Mouse (Mus musculus) limb, embryonic 10.5 days (tissue): ENCODE measurements around the gene Srsf1. TPM values are rescaled to one million over a fixed set of nuclear protein-coding genes. Genes with fewer than 3 reads are reported as not detected.

Experiments used
- DNase-seq: peaks from one replicate; pipeline ENCODE4 v3.0.0-alpha.2; 2017; ENCODE audit warnings: low spot score
- H3K27ac ChIP-seq: fragments of 300-500 bp; sonication (generic); 2 replicates; pipeline ENCODE4 v1.5.1; 2016; ENCODE audit warnings: mild to moderate bottlenecking
- H3K27me3 ChIP-seq: fragments of 300-500 bp; sonication (generic); 2 replicates; pipeline ENCODE4 v1.6.1; 2016; ENCODE audit warnings: low read depth, mild to moderate bottlenecking; ENCODE audit not compliant: poor library complexity, severe bottlenecking
- H3K36me3 ChIP-seq: fragments of 300-500 bp; sonication (generic); 2 replicates; pipeline ENCODE4 v1.6.1; 2016; ENCODE audit warnings: mild to moderate bottlenecking, moderate library complexity
- H3K4me1 ChIP-seq: fragments of 300-500 bp; sonication (generic); 2 replicates; pipeline ENCODE4 v1.6.1; 2016
- H3K4me3 ChIP-seq: fragments of 300-500 bp; sonication (generic); 2 replicates; pipeline ENCODE4 v1.5.1; 2016; ENCODE audit warnings: mild to moderate bottlenecking, moderate library complexity
- H3K9me3 ChIP-seq: fragments of 300-500 bp; sonication (generic); replicated peaks from 2 replicates; pipeline ENCODE4 v1.6.1; 2016; ENCODE audit warnings: mild to moderate bottlenecking
- WGBS: fragments of 180-500 bp; shearing (Covaris S2); methylation state at CpG from one replicate; pipeline ENCODE4 v1.1.7; 2016; 5-methylcytosine and 5-hydroxymethylcytosine counted together
- polyA plus RNA-seq: library from polyadenylated mRNA; unstranded; fragments of >200 nt; fragmentation: Nextera tagmentation; extraction: Ambion mirVana; gene quantifications from 2 replicates; pipeline ENCODE4 v1.2.1, GENCODE M21; 2016

The Srsf1 gene
- polyA plus RNA-seq, 1 experiment from 2014 or later, result 415 TPM

DNA sequence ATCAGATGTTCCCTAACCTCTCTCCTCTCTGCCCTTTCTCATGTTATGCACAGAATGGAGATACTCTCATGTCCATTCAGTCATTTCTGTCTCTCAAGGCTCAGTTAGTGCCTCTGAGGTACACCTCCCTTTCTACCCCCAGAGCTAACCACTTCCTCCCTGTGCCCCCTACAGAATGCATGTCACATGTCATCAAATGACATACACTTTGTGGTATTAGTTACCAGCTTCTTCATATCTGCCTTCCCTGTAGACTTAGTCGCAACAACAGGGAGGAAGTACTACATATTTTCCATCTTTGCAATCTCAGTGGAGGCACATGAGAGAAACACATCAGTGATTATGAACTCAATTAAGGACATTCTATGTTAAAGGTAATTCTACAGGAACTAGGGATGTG is 44.8 kb downstream of the Srsf1 start:
- H3K9me3 ChIP-seq, result no peaks in the 10 kb centered on the region
- no peak overlapping the region for H3K27ac ChIP-seq
- H3K4me3 ChIP-seq, result no peak overlapping the region
- peaks cover 13% of the 10 kb centered on the region for H3K4me1 ChIP-seq
- H3K27me3 ChIP-seq, result peaks cover 7% of the 10 kb centered on the region; the same call in 1 of the 2 replicates
- DNase-seq, result no peak
- WGBS, result 96% methylated on average over 1 of the region's 1 CpGs
- H3K36me3 ChIP-seq, result no peaks in the 10 kb centered on the region

DNA sequence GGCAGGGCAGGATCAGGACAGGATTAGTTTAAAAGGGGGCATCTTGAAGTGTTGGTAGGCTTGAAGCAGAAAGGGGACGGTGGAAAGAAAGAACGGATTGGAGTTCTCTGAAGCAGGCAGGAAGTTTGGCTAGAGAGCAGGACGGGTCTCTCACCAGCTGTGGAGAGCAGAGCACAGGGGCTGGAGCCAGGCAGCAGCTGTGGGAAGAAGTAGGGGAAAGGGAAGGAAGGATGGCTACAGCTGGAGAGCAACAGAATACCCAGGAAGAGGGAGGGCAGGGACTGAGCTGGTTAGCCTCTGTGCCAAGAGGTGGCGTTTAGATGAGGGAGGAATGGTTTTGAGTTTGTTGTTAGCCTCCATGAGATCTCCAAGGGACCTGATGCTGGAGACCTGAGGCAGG is 50.0 kb downstream of the Srsf1 start:
- Histone ChIP-seq H3K27ac (no peak overlapping the region), H3K36me3 (no peaks in the 10 kb centered on the region; the same call in 1 of the 2 replicates), H3K9me3 (no peaks in the 10 kb centered on the region), H3K4me1 (peaks cover 45% of the 10 kb centered on the region), H3K4me3 (0 out of 2 replicates have a peak overlapping the region, but pooled peaks have one; percentile 6), H3K27me3 (peaks cover 25% of the 10 kb centered on the region)
- WGBS, result 28% methylated on average over 4 of the region's 4 CpGs
- DNase-seq, result no peak

DNA sequence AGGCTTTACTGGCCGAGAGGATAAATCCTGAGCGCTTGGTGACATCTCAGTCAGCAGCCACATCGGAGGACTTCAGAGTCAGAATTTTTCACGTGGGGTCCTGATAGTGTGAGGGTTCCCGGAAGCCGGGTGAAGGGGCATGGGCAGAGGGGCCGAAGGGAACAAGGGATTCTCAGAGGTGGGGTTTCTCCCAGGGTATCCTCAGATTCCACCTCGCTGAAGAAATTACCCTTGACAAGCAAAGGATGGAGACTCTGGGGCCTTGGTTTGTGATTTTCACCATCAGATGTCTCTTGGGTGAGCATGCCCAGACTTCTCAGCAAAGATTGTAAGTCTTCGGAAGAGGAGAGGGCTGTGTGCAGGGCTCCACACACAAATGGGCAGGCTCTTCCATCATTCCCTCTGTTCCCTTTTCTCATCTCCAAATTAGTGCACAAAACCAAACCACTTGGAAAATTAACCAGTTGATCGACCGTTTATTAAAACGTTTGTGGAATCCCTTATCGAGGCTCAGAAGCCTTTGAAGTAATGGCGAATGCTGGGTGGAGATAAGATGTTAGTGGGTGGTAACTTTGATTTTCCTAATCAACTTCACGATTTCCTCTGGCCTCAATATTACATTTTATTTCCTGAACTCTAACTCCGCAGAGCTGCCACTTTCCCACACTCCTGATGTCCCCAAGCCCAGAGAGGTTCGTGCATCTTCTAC is 51.0 kb downstream of the Srsf1 start, which contains the start of gene Cuedc1:
Gene Cuedc1 (plus strand): TSS at position 38 of the 709 bp plus-strand sequence.
- 28% methylated on average over 17 of the region's 17 CpGs for WGBS
- H3K27ac ChIP-seq, result peak within 1 kb of the TSS; percentile 100
- H3K4me3 ChIP-seq, result peak within 1 kb of the TSS; percentile 96
- H3K4me1 ChIP-seq, result peaks cover 45% of the 10 kb centered on the region
- H3K9me3 ChIP-seq, result no peaks in the 10 kb centered on the region
- H3K27me3 ChIP-seq, result peaks cover 25% of the 10 kb centered on the region
- H3K36me3 ChIP-seq, result no peaks in the 10 kb centered on the region; the same call in 1 of the 2 replicates
- no peak for DNase-seq

DNA sequence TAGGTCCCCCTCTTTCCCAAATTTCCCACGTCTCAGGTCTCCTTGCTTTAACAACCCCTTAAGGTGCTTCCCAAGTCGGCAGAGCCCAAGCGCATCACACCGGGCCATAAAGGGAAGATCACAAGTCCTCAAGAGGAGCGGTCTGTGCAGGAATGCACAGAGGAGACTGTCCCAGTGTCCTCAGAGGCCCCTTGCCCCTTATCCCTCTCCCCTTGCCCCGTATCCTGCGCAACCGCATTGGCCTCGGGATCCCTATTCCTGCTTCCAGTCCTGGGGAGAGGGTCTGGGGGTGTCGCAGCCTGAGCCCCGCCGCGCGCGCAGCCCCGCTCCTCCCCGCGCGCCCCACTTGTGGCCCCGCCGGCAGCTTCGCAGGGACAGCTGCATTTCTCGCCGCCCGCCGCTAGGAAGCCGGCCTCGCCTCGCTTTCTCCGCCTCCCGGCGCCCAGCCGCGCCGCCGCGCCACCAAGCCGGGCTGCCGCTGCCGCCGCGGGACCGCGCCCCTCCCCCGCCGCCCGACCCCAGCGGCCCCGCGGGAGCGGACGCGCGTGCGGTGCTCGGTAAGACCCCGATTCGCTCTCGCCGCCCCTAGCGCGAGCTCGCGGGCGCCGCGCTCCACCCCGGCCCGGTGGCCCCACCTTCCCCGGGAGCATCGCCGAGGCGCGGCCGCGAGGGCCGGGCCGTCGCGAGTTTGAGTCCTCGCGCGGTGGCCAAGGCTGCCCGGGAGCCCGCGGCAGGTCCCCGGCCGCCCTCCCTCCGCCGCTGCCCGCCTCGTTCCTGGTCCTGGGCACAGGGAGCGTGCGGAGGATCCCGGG is 51.8 kb downstream of the Srsf1 start:
- peak; percentile 87 for DNase-seq
- Histone ChIP-seq H3K27me3 (peaks cover 25% of the 10 kb centered on the region), H3K4me1 (peaks cover 46% of the 10 kb centered on the region), H3K9me3 (no peaks in the 10 kb centered on the region), H3K36me3 (no peaks in the 10 kb centered on the region; the same call in 1 of the 2 replicates), H3K27ac (peak overlapping the region; percentile 100), H3K4me3 (peak overlapping the region; percentile 96)
- 4% methylated on average over 91 of the region's 95 CpGs for WGBS

DNA sequence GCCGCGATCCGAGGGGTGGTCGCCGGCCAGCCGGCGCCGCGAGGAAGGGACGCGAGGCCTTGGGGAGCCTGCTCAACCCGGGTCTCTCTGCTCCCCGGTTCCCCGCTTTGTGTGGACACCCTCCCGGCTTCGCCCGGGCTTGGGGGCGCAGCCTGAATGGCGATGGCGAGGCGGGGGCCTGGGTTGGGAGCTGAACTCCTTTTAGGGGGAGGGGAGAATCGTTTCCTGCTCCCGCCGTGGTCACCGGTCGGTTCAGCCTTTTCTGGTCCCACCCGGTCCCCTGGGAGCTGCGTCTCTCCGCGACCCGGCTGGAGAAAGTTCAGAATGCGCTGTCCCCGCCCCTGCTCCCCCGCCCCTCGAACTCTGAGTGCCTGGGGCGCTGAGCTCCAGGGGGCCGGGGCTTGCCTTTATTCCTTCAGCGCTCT is 52.4 kb downstream of the Srsf1 start:
- H3K4me1 ChIP-seq, result peaks cover 52% of the 10 kb centered on the region
- H3K9me3 ChIP-seq, result no peaks in the 10 kb centered on the region
- peak; percentile 79 for DNase-seq
- peaks cover 25% of the 10 kb centered on the region for H3K27me3 ChIP-seq
- no peaks in the 10 kb centered on the region; the same call in 1 of the 2 replicates for H3K36me3 ChIP-seq
- peak overlapping the region; percentile 96 for H3K4me3 ChIP-seq
- H3K27ac ChIP-seq, result peak overlapping the region; percentile 100
- under 1% methylated on average over 37 of the region's 38 CpGs for WGBS

DNA sequence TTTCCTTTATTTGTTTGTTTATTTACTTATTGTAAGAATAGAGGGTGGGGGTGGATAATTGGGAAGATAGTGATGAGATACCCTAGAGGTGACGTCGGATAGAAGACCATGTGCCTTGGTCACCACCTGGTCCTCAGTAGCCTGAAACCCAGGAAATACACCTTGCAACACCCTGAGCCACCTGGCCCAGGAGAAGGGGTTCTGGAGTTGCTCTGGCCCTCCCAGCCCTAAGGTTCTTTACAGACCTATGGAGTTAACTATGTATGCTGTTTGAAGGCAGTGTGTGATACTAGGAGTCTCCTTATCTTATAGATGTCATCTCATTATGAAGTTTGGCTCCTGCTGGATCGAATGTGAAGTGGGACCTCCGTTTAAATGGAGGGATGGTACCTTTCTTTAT is 53.0 kb downstream of the Srsf1 start:
- Histone ChIP-seq H3K4me3 (peak overlapping the region; percentile 96), H3K9me3 (no peaks in the 10 kb centered on the region), H3K27ac (peak overlapping the region; percentile 100; the same call in 1 of the 2 replicates), H3K27me3 (peaks cover 25% of the 10 kb centered on the region), H3K36me3 (no peaks in the 10 kb centered on the region; the same call in 1 of the 2 replicates), H3K4me1 (peaks cover 53% of the 10 kb centered on the region)
- 33% methylated on average over 4 of the region's 4 CpGs for WGBS
- DNase-seq, result no peak

Other genes starting within 250 kb of the Srsf1 start
- not detected in 2 replicates for gene Lpo, start 219.1 kb upstream of the Srsf1 start, polyA plus RNA-seq
- 18.0 TPM in 2 replicates for gene Mks1, start 194.2 kb upstream of the Srsf1 start, polyA plus RNA-seq
- not detected in 2 replicates for gene Epx, start 171.8 kb upstream of the Srsf1 start, polyA plus RNA-seq
- gene Olfr462, start 155.1 kb upstream of the Srsf1 start, polyA plus RNA-seq, result not detected in 2 replicates
- not detected in 2 replicates for gene Olfr463, start 150.0 kb upstream of the Srsf1 start, polyA plus RNA-seq
- not detected in 2 replicates for gene Olfr464, start 126.4 kb upstream of the Srsf1 start, polyA plus RNA-seq
- 22.9 and 25.0 TPM in 2 replicates for gene Dynll2, start 59.8 kb upstream of the Srsf1 start, polyA plus RNA-seq
- 54.6 and 59.2 TPM in 2 replicates for gene Vezf1, start 20.9 kb downstream of the Srsf1 start, polyA plus RNA-seq
- gene Cuedc1, start 50.7 kb downstream of the Srsf1 start, polyA plus RNA-seq, result 15.0 and 22.6 TPM in 2 replicates
- 57.9 and 68.1 TPM in 2 replicates for gene Mrps23, start 157.0 kb downstream of the Srsf1 start, polyA plus RNA-seq
- gene Ccdc182, start 246.7 kb downstream of the Srsf1 start, polyA plus RNA-seq, result not detected in 2 replicates